Mouse (Mus musculus) gastrocnemius, postnatal 10 days (tissue): Measurements from ENCODE around the gene Hif1an. TPM values are rescaled to one million over a fixed set of nuclear protein-coding genes. Genes with fewer than 3 reads are reported as not detected.

Source experiments
- DNase-seq: peaks from one replicate; pipeline ENCODE4 v3.0.0; 2021; ENCODE audit warnings: mixed read lengths
- long read RNA-seq, 2 experiments: library from polyadenylated mRNA; stranded (forward); transcript quantifications; one replicate each; pipeline ENCODE4 v2.0.0; 2021
- total RNA-seq, 2 experiments: library from RNA; stranded (reverse); gene quantifications; 2 replicates each; pipeline ENCODE4 v1.2.3; 2021

Gene Hif1an
- total RNA-seq: 10 to 100 TPM; 89.6 to 91.5 TPM
- long read RNA-seq, experiment 1, full-length matches to known transcripts: 139 of 188 reads
- long read RNA-seq, experiment 1, partial matches to known transcripts: 44 of 188 reads
- long read RNA-seq, experiment 1, other reads (novel, unspliced or antisense): 5 of 188 reads
- long read RNA-seq, experiment 2, full-length matches to known transcripts: 144 of 179 reads
- long read RNA-seq, experiment 2, partial matches to known transcripts: 33 of 179 reads
- long read RNA-seq, experiment 2, other reads (novel, unspliced or antisense): 2 of 179 reads

DNA sequence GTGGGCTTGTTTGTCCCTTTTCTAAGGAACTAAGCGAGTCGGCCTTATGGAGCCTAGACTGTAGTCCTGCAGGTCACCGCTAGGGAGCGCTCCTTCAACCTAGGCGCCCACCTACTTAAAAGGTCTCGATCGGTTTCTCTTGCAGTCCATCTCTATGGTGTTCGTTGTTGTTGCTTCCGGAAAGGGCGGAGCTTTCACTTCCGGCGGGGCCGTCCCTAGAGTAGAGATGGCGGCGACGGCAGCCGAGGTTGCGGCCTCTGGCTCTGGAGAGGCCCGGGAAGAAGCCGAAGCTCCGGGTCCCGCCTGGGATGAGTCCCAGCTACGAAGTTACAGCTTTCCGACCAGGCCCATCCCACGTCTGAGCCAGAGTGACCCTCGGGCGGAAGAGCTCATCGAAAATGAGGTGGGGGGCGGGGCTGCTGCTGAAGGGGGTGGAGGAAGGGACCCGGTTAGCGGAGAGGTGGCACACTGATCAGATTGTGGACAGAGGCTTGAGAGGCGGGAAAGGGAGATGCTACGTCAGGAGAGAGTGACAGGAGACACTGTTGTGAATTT, at the start of gene Hif1an:
TSS of gene Hif1an (plus strand) at position 199 of the 555 bp plus-strand sequence.
- DNase-seq: peak; percentile 92

GRCm38 (mm10) chr19:44513054-44513833, 49.4 kb upstream of the Hif1an start:
- no peak for DNase-seq

DNA sequence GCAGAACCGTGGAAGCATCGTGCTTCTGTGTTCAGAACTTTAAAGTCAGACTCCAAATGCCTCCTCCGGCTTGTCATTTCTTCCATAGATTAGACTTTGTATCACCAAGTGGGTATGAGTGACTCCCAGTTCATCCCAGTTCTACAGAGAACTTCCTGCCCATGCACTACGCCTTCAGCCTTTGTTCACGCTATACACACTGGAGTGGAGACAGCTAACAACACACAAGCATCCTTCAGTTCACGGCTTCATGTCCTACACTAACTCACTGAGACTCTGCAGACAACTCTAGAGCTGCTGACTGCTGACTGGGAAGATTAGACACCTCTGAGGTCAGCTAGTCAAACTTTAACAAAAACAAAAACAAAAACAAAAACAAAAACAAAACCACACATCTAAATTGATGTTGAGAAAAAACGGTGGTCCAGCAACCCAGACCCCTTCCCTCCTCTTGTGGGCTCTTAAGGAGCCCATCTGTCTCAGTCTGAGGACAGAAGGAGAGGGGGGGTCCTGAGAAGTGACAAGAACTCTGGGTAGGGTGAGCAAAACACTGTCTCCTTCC, 48.6 kb upstream of the Hif1an start:
- DNase-seq: no peak

DNA sequence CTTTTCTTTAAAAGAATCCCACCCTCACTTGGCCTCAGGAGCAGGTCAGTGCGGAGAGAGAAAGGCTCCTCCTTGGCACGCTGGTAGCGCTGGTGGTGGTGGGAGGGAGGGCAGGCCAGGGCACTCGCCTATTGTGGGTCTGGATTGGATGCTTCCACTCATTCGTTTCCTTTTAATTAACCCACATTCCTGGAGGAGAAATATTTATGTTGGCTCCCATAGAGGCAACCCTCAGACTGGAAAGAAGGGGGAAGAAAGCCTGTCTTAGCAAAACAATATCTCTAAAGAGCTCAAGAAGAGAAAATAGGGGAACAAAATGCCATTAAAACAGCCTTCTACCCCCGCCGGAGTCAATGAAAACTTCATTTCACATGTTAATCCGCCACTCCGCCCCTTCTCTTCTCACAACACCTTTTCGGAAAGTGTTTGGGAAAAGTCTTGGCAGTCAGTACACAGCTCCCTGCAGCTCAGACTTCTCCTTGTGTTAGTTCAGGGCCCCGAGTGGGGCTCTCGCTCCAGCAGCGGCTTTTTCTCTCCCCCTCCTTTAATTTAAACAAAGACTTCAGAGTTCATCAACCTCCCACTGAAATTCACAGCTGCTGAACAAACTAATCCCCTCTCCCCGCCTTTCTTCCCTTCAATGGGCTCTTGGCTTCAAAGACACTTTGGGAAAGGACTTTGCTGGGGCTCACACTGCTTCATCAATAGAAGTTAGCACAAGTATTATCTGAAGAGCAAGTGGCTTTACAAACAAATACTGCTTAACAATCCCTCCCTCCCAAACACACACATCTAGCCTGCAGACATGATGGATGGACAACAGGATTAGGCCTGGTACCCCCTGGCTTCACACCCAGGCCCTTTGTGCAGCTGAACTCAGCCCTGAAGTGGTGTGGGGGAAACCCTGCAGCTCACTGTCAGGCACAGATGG, 47.9 kb upstream of the Hif1an start:
- no peak for DNase-seq

DNA sequence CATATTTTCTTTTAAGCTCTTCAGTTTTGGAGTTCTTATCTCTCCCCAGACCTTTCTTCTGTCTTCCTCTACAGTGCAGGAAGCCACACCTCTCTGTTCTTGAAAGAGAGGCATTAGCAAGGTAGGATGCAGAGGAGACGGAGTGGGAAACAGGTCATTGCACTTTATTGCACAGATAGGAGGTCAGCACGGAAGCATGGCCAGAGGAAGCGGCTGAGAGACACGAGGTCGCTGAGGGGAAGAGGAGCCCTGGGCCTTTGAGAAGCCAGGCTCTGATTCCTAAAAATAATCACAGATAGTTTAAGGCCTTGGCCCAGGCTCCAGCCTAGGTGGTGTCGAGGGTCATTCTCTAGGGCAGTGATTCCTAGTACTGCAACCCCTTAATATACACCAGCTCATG, 46.9 kb upstream of the Hif1an start:
- DNase-seq: no peak

DNA sequence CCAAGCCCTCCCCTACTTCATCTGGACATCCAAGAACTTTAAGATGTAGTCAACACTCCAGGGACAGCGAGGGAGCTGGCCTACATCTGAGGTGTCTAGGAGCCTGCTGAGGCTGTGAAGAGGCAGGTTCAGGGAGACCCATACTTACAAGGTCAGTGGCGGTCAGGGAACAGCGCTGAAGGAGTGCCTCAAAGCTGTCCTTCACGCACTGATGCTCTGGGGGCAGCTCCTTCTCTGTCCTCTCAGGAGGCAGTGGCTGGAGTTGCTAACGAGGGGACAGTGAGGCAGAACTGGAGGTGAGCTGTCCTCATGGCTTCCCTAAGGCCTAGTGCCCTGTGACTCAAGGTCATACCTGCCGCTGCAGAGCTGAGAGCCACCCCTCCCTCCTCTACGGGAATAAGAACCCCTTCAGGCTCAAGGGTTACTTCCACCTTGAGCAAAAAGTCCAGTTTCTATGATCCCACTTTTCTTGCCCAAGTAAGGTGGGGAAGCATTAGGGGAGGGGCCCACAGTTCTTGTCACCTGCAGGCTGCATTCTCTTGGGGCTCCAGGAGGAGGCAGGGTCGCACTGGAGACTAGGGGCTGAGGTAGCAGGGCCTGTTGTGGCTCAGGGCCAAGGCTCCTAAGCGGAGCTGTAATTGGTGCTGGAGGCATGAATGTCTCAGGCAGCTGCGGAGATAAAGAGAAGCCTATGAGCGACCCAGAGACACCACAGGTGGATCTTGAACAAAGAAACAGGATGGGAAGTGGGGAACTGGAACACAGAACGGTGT, 44.5 kb upstream of the Hif1an start:
- no peak for DNase-seq

DNA sequence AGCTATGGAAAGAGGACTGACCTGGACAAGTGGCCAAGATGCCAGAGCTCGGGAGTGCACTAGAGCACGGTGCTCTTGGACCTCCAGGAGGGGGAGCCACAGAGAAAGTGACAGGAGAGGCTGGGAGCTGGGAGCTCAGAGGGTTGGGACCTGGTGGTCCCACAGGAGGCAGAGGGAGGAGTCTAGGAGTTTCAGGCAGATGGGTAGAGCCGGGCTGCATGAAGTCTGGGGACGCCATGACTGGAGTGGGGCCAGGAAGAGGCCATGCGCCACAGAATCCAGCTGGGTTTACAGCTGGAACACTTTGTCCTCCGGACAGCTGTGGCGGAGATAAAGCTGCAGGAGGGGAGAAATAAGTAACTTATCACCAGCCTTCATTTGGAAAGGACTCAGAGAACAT, 43.5 kb upstream of the Hif1an start:
- DNase-seq: peak; percentile 22

DNA sequence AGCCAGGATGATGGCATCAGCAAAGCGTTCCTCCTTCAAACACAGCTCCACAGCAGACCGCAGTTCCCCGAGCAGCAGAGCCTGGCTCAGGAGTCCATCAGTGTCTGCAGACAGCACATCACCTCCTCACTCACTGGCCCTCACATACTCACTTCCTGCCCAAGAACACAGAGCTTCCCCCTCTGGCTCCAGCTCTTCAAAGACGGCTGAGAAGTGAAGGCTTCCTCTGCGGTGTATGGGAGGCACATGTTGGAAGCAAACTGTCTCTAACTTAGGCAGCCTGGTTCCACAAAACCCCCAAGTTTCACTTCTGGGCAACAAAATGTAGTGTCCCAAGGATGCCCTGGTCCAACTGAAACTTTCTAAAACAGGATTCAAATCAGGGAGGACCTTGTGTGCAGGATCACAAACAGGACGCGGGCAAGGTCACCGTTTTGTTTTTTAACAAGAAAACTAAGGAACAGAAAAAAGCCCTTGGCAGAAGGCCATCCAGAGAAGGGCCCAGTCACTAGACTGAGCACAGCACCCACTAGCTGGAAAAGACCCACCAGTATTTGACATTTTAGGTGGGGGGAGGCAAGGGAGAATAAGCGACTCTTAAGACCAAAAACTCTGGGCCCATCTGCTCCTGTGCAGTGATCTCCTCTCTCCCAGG, 37.0 kb upstream of the Hif1an start:
- no peak for DNase-seq

GRCm38 (mm10) chr19:44530018-44530417, 32.6 kb upstream of the Hif1an start:
- DNase-seq: no peak

- DNase-seq: no peak
Measured at GRCm38 (mm10) chr19:44535376-44535775, 27.3 kb upstream of the Hif1an start.

DNA sequence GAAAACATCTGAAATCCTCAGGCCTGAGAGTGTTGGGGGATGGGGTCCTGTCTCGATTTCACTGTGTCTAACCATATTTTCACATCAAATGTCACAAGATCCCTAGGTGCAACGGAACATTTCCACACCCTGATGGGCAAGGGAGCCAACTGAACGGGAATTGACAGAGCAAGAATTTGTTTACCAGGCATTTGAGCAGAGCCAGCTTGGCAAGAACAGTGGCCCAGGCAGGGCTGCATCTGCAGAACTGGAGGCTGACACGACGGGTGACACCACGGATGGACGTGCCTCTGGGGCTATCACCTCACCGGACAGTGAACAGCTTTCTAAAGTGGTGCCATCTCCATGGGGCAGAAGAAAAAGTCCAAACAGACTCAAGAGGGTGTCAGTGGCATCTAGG, 25.2 kb upstream of the Hif1an start:
- no peak for DNase-seq

- DNase-seq: no peak
Measured at GRCm38 (mm10) chr19:44542694-44543178, 19.9 kb upstream of the Hif1an start.

DNA sequence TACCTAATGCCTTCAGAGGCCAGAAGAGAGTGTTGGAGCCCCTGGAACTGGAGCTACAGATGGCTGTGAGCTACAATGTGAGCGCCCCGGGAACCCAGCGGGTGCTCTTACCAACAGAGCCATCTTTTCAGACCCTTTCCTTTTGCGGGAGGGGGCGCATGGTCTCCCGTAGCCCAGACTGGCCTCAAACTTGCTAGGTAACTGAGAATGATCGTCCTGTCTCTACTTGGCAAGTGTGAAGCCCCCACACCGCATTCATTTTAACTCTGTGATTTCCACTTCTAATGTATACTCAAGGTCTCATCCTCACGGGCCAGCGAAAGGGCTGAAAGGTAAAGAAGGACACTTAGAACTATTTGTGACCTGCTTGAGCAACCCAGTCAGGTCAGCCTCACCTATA, 18.3 kb upstream of the Hif1an start:
- DNase-seq: no peak

GRCm38 (mm10) chr19:44544775-44545174, 17.9 kb upstream of the Hif1an start:
- peak; percentile 79 for DNase-seq

DNA sequence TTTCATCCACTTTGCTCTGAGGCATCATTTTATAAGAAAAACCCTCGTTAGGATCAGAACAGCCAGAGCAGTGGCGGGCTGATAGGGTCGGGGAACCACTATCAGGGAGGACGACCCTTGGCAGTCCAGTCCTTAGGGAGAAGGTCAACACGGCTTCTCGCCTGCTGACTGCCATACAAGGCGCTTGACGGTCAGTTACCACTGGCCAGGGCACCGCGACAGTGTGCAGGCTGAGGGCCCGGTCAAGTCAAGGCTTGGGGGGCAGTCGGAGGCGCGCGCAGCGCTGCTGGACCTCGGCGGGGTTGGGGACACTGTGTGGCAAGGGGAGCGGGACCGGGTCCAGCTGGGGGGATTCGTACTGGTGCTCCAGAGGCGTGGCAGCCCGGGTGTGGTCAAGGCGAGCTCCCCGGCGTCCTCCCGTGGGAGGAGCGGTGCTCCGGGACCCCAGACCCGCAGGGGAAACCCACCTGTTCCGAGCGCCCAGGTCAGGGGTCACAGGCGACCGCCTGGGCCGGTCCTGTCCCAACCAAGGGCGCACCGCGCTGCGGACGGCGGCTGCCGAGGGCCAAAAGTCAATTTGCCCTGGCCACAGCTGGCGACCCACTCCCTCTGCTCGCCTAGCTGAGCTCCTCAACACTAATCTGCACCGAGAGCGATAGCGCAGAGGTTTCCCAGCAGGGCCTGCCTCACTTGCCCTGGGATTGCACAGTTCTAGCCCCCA, 17.2 kb upstream of the Hif1an start, which contains the start of gene Sec31b:
TSS of gene Sec31b (minus strand) at position 544 of the 721 bp plus-strand sequence.
- DNase-seq: peak; percentile 62

- no peak for DNase-seq
Measured at GRCm38 (mm10) chr19:44552731-44553130, 9.9 kb upstream of the Hif1an start, which contains the start of gene Gm20538. Gm20538 (minus strand) TSS chr19:44552831.

DNA sequence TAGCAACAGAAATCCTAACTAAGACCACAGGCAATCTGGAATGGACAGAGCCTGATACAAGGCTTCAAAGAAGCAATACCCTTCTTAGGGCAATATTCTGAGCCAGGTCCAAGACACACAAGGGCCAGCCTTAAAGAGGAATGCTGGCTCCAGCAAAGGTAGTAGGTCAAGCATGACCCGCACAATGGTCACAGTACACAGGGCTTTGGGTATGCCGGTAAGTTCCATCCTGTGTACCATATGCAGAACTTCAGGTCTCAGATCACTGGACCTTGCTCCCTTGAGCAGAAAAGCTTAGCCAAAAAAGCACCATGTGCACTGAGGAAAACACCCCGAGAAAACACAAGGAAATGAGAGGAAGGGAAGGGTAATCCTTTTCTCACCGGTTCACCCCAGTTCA, 9.4 kb upstream of the Hif1an start:
- DNase-seq: no peak

DNA sequence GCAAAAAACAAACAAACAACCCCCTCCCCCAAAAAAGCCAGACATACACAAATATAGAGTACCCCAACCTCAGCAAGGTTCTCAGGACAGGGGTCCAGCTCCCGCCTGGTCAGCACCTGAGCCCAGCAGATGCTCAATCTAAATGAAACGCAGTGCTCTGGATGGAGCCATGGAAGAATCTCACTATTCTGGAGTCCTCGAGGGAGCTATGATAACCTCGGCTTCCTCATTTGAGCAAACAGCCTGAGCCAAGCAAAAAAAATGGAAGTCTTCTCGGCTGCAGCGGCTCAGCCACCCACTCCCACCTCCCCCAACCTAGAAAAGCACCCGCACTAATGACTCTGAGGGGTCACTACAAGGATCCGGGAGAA, 8.2 kb upstream of the Hif1an start:
- no peak for DNase-seq

GRCm38 (mm10) chr19:44554861-44555590, 7.6 kb upstream of the Hif1an start, which contains the start of gene Ndufb8:
Ndufb8 (minus strand) TSS chr19:44555440.
- DNase-seq: peak; percentile 98
